Mouse (Mus musculus) heart, postnatal 4 days (tissue): ENCODE results near the gene Eppin. TPM values are rescaled to one million over a fixed set of nuclear protein-coding genes. Genes with fewer than 3 reads are reported as not detected.
"Not testable (repeated sequence)": the region's sequence is repeated elsewhere in the genome, so short reads cannot be mapped to it uniquely, and the experiment has no call there.

Experiments
- DNase-seq: peaks from one replicate; pipeline ENCODE4 v3.0.0; 2021
- total RNA-seq, 2 experiments: library from RNA; stranded (reverse); gene quantifications; 2 replicates each; pipeline ENCODE4 v1.2.3; 2021

Gene Eppin
- not detected for total RNA-seq

GRCm38 (mm10) chr2:164593494-164593893, at the start of gene Eppin:
Eppin (minus strand) TSS chr2:164593594.
- DNase-seq = no peak

- DNase-seq = peak; percentile 14
These were observed 48.7 kb upstream of the Eppin start for GRCm38 (mm10) chr2:164641881-164642673.

- no peak for DNase-seq
These were observed 47.7 kb upstream of the Eppin start for GRCm38 (mm10) chr2:164641129-164641528.

- no peak for DNase-seq
These were observed 45.3 kb upstream of the Eppin start, which contains the start of gene Wfdc16 for GRCm38 (mm10) chr2:164638696-164639095. Wfdc16 (minus strand) TSS chr2:164638796.

GRCm38 (mm10) chr2:164635266-164635665, 41.9 kb upstream of the Eppin start:
- no peak for DNase-seq

- no peak for DNase-seq
These were observed 28.4 kb upstream of the Eppin start for GRCm38 (mm10) chr2:164621775-164622174.

GRCm38 (mm10) chr2:164619050-164619449, 25.7 kb upstream of the Eppin start:
- DNase-seq = no peak

- DNase-seq = no peak
These were observed 22.0 kb upstream of the Eppin start for GRCm38 (mm10) chr2:164615386-164615785.

- DNase-seq = peak; percentile 55
These were observed 20.1 kb upstream of the Eppin start, which contains the start of the genes Wfdc6b and Wfdc8 for GRCm38 (mm10) chr2:164613471-164613870. Wfdc6b (plus strand) TSS chr2:164613522. Wfdc8 (minus strand) TSS chr2:164613626.

GRCm38 (mm10) chr2:164608781-164609180, 15.4 kb upstream of the Eppin start:
- no peak for DNase-seq

GRCm38 (mm10) chr2:164604411-164604810, 11.0 kb upstream of the Eppin start:
- no peak for DNase-seq

- no peak for DNase-seq
These were observed 10.1 kb upstream of the Eppin start for GRCm38 (mm10) chr2:164603482-164603881.

- DNase-seq = no peak
These were observed 6.8 kb upstream of the Eppin start for GRCm38 (mm10) chr2:164600179-164600578.

GRCm38 (mm10) chr2:164592014-164592413, 1.4 kb downstream of the Eppin start:
- peak; percentile 35 for DNase-seq

- peak; percentile 25 for DNase-seq
These were observed 8.2 kb downstream of the Eppin start, which contains the start of gene Wfdc6a for GRCm38 (mm10) chr2:164585025-164585725. Wfdc6a (minus strand) TSS chr2:164585447.

- not testable (repeated sequence) for DNase-seq
These were observed 20.0 kb downstream of the Eppin start, which contains the start of gene Spint3 for GRCm38 (mm10) chr2:164573359-164573758. Spint3 (minus strand) TSS chr2:164573459.

GRCm38 (mm10) chr2:164567460-164567859, 25.9 kb downstream of the Eppin start:
- no peak for DNase-seq

- DNase-seq = no peak
These were observed 26.4 kb downstream of the Eppin start for GRCm38 (mm10) chr2:164566997-164567396.

- no peak for DNase-seq
These were observed 29.0 kb downstream of the Eppin start for GRCm38 (mm10) chr2:164564346-164564745.

GRCm38 (mm10) chr2:164563339-164564038, 29.9 kb downstream of the Eppin start:
- peak; percentile 38 for DNase-seq

GRCm38 (mm10) chr2:164562391-164563188, 30.8 kb downstream of the Eppin start, which contains the start of gene Wfdc2:
Wfdc2 (plus strand) TSS chr2:164562413.
- no peak for DNase-seq

- DNase-seq = no peak
These were observed 33.3 kb downstream of the Eppin start for GRCm38 (mm10) chr2:164560106-164560505.
